Mouse (Mus musculus): ENCODE results near the gene Ccr9. TPM values are rescaled to one million over a fixed set of nuclear protein-coding genes. Genes with fewer than 3 reads are reported as not detected.

Ccr9 gene
- total and polyA plus RNA-seq, 3 experiments, result not detected

DNA sequence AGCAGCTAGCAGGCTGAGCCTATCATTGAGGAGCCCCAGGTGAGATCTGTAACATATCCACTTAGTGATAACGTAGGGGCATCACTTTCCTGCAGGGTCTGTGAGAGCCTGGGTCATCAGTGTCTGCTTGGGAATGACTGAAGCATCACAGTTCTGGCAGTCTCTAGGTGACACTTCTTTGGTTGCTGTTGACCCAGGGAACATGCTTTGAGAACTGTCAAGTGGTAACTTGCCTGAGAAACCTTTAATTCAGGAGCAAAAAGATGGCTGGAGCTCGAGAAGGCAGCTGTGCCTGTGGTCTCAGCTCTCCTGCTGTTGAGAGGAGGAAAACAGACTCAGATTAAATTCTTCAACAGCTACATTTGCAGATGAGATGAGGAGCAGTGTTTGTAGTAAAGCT is 79.1 kb downstream of the Ccr9 start:
- Histone ChIP-seq H3K27ac (ENCODE audit: control insufficient read depth, low read depth, low read length) (no peak overlapping the region), H3K79me2 (ENCODE audit: control insufficient read depth, insufficient read depth, low read length, poor library complexity) (no peaks in the 10 kb centered on the region), H3K4me1 (ENCODE audit: control insufficient read depth in 1 of 2, insufficient read depth in 2 of 2, low read length in 2 of 2) (peaks cover 0 to 6% of the 10 kb centered on the region in 2 experiments; a peak in 1 of 4 replicates), H3K9ac (ENCODE audit: control insufficient read depth, low read depth, low read length, poor library complexity, severe bottlenecking) (no peak overlapping the region), H3K9me3 (replicated peaks; ENCODE audit: insufficient read depth, low read length) (no peaks in the 10 kb centered on the region), H3K4me3 (ENCODE audit: control insufficient read depth in 1 of 2, insufficient read depth in 1 of 2, low read depth in 2 of 2, low read length in 2 of 2) (no peak overlapping the region), H3K27me3 (ENCODE audit: control insufficient read depth in 1 of 2, insufficient read depth in 2 of 2, low read length in 2 of 2) (no peaks in the 10 kb centered on the region), H3K36me3 (ENCODE audit: control insufficient read depth in 1 of 2, insufficient read depth in 2 of 2, low read length in 2 of 2) (peaks cover 0 to 5% of the 10 kb centered on the region in 2 experiments; a peak in 2 of 4 replicates)
- TF ChIP-seq KAT2A (conservative IDR thresholded peaks at IDR 0.05; ENCODE audit: low read depth, low read length), result no peak
- no peak for TF ChIP-seq TCF12 (IDR thresholded peaks at IDR 0.05; ENCODE audit: low read depth, low read length)
- no peak for TF ChIP-seq BHLHE40 (IDR thresholded peaks at IDR 0.05; ENCODE audit: borderline replicate concordance, low read depth, low read length)
- no peak for TF ChIP-seq E2F4 (IDR thresholded peaks at IDR 0.05; ENCODE audit: borderline replicate concordance, low read depth, low read length)
- TF ChIP-seq ETS1 (IDR thresholded peaks at IDR 0.05; ENCODE audit: low read depth, low read length), result no peak
- no peak for TF ChIP-seq ZMIZ1 (IDR thresholded peaks at IDR 0.05; ENCODE audit: low read depth, low read length)
- no peak for TF ChIP-seq MYB (IDR thresholded peaks at IDR 0.05; ENCODE audit: low read depth, low read length)
- TF ChIP-seq CHD2 (IDR thresholded peaks at IDR 0.05; ENCODE audit: low read length), result no peak
- DNase-seq (ENCODE audit: low read depth, low spot score), result no peak

DNA sequence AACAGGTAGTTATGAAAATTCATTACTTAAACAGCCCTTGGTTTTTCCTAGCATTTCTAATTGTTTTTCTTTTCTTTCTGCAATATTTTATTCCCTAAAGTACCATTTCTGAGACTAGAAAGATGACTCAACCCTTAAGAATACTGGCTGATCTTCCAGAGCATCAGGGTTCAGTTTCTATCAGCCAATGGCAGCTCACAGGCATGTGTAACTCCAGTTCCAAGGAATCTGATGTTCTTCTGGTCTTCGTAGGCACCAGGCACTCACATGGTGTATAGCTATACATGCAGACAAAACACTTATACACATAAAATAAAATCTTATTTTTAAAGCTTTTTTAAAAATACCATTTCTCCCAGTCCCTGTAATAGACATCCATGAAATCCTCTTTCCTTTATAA is 79.9 kb downstream of the Ccr9 start:
- H3K9ac ChIP-seq (ENCODE audit: control insufficient read depth, low read depth, low read length, poor library complexity, severe bottlenecking), result no peak overlapping the region
- no peaks in the 10 kb centered on the region for H3K79me2 ChIP-seq (ENCODE audit: control insufficient read depth, insufficient read depth, low read length, poor library complexity)
- no peak overlapping the region for H3K4me3 ChIP-seq (ENCODE audit: control insufficient read depth in 1 of 2, insufficient read depth in 1 of 2, low read depth in 2 of 2, low read length in 2 of 2)
- H3K27ac ChIP-seq (ENCODE audit: control insufficient read depth, low read depth, low read length), result no peak overlapping the region
- no peaks in the 10 kb centered on the region for H3K27me3 ChIP-seq (ENCODE audit: control insufficient read depth in 1 of 2, insufficient read depth in 2 of 2, low read length in 2 of 2)
- no peak for TF ChIP-seq E2F4 (IDR thresholded peaks at IDR 0.05; ENCODE audit: borderline replicate concordance, low read depth, low read length)
- no peak for TF ChIP-seq TBP (IDR thresholded peaks at IDR 0.05; ENCODE audit: low read depth, low read length)
- TF ChIP-seq RCOR1 (IDR thresholded peaks at IDR 0.05; ENCODE audit: low read depth, low read length), result no peak
- no peak for TF ChIP-seq CHD2 (IDR thresholded peaks at IDR 0.05; ENCODE audit: low read length)
- TF ChIP-seq UBTF (IDR thresholded peaks at IDR 0.05; ENCODE audit: borderline replicate concordance, insufficient read depth, low read depth, low read length), result no peak
- no peak for DNase-seq (ENCODE audit: low read depth, low spot score)
- peaks cover 0 to 5% of the 10 kb centered on the region in 2 experiments; a peak in 2 of 4 replicates for H3K36me3 ChIP-seq (ENCODE audit: control insufficient read depth in 1 of 2, insufficient read depth in 2 of 2, low read length in 2 of 2)
- H3K4me1 ChIP-seq (ENCODE audit: control insufficient read depth in 1 of 2, insufficient read depth in 2 of 2, low read length in 2 of 2), result peaks cover 0 to 6% of the 10 kb centered on the region in 2 experiments; a peak in 1 of 4 replicates
- H3K9me3 ChIP-seq (replicated peaks; ENCODE audit: insufficient read depth, low read length), result no peaks in the 10 kb centered on the region

GRCm38 (mm10) chr9:123758645-123759044 is 80.4 kb downstream of the Ccr9 start:
- H3K27me3 ChIP-seq (ENCODE audit: control insufficient read depth in 1 of 2, insufficient read depth in 2 of 2, low read length in 2 of 2), result no peaks in the 10 kb centered on the region
- no peak for DNase-seq (ENCODE audit: low read depth, low spot score)
- H3K4me1 ChIP-seq (ENCODE audit: control insufficient read depth in 1 of 2, insufficient read depth in 2 of 2, low read length in 2 of 2), result peaks cover 0 to 6% of the 10 kb centered on the region in 2 experiments; a peak in 1 of 4 replicates
- peaks cover 0 to 5% of the 10 kb centered on the region in 2 experiments; a peak in 2 of 4 replicates for H3K36me3 ChIP-seq (ENCODE audit: control insufficient read depth in 1 of 2, insufficient read depth in 2 of 2, low read length in 2 of 2)
- H3K27ac ChIP-seq (ENCODE audit: control insufficient read depth, low read depth, low read length), result no peak overlapping the region
- no peak overlapping the region for H3K4me3 ChIP-seq (ENCODE audit: control insufficient read depth in 1 of 2, insufficient read depth in 1 of 2, low read depth in 2 of 2, low read length in 2 of 2)
- no peak overlapping the region for H3K9ac ChIP-seq (ENCODE audit: control insufficient read depth, low read depth, low read length, poor library complexity, severe bottlenecking)
- H3K79me2 ChIP-seq (ENCODE audit: control insufficient read depth, insufficient read depth, low read length, poor library complexity), result no peaks in the 10 kb centered on the region
- H3K9me3 ChIP-seq (replicated peaks; ENCODE audit: insufficient read depth, low read length), result no peaks in the 10 kb centered on the region
- TF ChIP-seq KAT2A (conservative IDR thresholded peaks at IDR 0.05; ENCODE audit: low read depth, low read length) (no peak), JUND (IDR thresholded peaks at IDR 0.05; ENCODE audit: low read depth, low read length) (no peak), MAFK (IDR thresholded peaks at IDR 0.05; ENCODE audit: borderline replicate concordance, low read depth, low read length) (no peak), POLR2A (IDR thresholded peaks at IDR 0.05; ENCODE audit: control insufficient read depth in 1 of 2, insufficient read depth in 1 of 2, low read depth in 1 of 2, low read length in 2 of 2, poor library complexity in 1 of 2) (no peak), ETS1 (IDR thresholded peaks at IDR 0.05; ENCODE audit: low read depth, low read length) (no peak), CTCF (IDR thresholded peaks at IDR 0.05 in 2 of 3, conservative IDR thresholded peaks at IDR 0.05 in 1 of 3; ENCODE audit: control insufficient read depth in 1 of 3, insufficient read depth in 1 of 3, low read depth in 2 of 3, low read length in 3 of 3, poor library complexity in 1 of 3, severe bottlenecking in 1 of 3) (no peak), ELF1 (IDR thresholded peaks at IDR 0.05; ENCODE audit: low read depth, low read length) (no peak), ZC3H11A (IDR thresholded peaks at IDR 0.05; ENCODE audit: low read depth, low read length) (no peak), USF1 (IDR thresholded peaks at IDR 0.05; ENCODE audit: low read depth, low read length) (no peak), RCOR1 (IDR thresholded peaks at IDR 0.05; ENCODE audit: low read depth, low read length) (no peak), TCF12 (IDR thresholded peaks at IDR 0.05; ENCODE audit: low read depth, low read length) (no peak), TBP (IDR thresholded peaks at IDR 0.05; ENCODE audit: low read depth, low read length) (no peak), MXI1 (IDR thresholded peaks at IDR 0.05; ENCODE audit: low read depth, low read length) (no peak), MYC (IDR thresholded peaks at IDR 0.05; ENCODE audit: low read depth, low read length) (no peak), GATA1 (IDR thresholded peaks at IDR 0.05; ENCODE audit: low read depth, low read length) (no peak), USF2 (IDR thresholded peaks at IDR 0.05; ENCODE audit: borderline replicate concordance in 1 of 2, insufficient read depth in 1 of 2, low read depth in 1 of 2, low read length in 2 of 2) (no peak), BHLHE40 (IDR thresholded peaks at IDR 0.05; ENCODE audit: borderline replicate concordance, low read depth, low read length) (no peak), POLR2AphosphoS5 (IDR thresholded peaks at IDR 0.05; ENCODE audit: borderline replicate concordance, low read depth, low read length) (no peak), EP300 (IDR thresholded peaks at IDR 0.05; ENCODE audit: low read depth in 1 of 2, low read length in 2 of 2) (no peak)
